Mouse (Mus musculus) cerebral cortex, adult 2 months (tissue): ENCODE data around the gene Ppp1r14d.

Experiments used
- WGBS: fragments of 180-500 bp; shearing (Covaris S2); methylation state at CpG from one replicate; pipeline ENCODE4 v1.1.7; 2018; 5-methylcytosine and 5-hydroxymethylcytosine counted together

The Ppp1r14d gene

DNA sequence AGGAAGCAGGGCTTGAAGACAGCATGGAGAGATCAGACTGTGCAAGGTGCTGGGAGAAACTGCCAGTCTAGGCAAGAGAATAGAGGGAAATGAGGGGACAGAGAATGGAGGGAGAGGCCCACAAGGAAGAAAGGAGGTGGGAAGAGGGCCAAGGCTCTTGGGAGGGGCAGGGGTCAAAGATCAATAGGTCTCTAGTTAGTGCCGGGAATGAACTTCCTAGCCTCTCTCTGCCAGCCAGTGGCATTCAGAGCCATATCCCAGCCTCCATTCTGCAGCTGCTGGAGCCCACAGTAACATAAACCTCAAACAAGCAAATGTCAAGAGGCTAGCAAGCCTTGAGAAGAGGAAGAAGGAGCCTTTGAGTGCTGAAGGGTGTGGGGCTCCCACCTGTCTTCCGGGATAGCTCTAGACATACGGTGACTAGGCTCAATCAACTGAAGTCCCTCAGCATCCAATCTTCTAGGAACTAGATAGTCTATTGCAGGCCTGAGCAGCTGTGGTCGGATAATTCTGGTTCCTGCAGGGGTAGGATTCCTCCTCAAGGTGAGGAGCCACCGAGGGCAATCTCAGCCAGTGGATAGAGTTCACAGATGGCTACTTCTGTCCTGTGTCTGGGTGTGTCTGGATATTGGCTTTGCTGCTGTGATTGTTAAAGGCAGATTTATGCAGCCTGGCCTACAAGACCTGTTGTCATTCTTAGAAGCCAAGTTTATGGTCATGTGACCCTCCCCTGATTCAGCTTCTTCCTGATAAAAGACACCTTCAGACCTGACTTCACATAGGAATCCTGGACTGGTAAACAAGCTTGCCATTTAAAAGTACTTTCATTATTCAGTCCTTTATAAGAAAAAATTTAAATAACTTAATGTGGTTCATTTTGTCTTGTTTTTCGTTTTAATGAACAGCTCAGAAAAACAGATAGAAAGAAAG, at the start of gene Ppp1r14d:
Gene Ppp1r14d (minus strand): TSS at position 132 of the 930 bp plus-strand sequence.
- 83% methylated on average over 6 of the region's 6 CpGs for WGBS

DNA sequence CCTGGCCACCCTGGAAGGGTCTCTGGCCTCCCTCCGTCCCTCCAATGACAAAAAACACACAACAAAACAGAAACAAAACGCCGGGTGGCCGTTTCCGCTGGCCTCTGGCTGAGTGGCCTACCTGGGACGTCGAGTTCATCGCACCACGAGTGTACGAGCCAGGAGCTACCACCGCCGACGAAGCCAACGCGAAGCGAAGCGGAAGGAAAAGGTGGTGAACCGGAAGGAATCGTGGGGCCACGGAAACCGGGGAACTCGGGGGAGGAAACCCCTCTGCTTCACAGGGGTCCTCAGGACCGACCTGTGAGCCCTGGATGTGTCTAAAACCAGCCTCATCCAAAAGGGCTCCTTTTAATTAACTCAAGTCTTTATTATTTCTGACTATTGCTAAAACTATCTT, 48.1 kb upstream of the Ppp1r14d start:
- WGBS: 91% methylated on average over 23 of the region's 23 CpGs

DNA sequence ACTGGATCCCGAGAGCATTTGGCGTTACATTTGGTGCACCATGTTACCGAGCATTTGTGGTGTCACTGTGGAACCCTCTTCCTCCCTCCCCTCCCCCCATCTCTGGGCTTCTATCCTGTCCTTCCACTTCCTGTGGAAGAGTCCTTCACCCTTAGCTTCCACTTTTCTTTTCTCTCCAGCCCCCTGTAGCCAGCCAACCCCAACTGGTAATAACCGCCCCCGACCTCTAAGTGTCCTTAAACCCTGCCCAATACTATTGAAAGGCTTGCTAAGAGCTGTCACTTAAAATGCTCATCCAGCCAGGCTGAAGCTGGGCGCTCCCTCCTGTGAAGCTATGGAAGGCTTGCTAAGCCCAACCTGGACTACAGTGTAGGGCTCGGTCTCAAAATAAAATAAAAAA, 47.2 kb upstream of the Ppp1r14d start:
- WGBS: 82% methylated on average over 7 of the region's 7 CpGs

GRCm38 (mm10) chr2:119274126-119274525, 44.4 kb upstream of the Ppp1r14d start:
- WGBS: 55% methylated on average over 1 of the region's 1 CpGs

- WGBS: 2% methylated on average over 49 of the region's 49 CpGs
Observed at GRCm38 (mm10) chr2:119270643-119271331, 41.1 kb upstream of the Ppp1r14d start, which contains the start of gene Rhov. Gene Rhov (minus strand): TSS chr2:119271272.

GRCm38 (mm10) chr2:119270286-119270642, 40.6 kb upstream of the Ppp1r14d start:
- WGBS: 57% methylated on average over 9 of the region's 9 CpGs

DNA sequence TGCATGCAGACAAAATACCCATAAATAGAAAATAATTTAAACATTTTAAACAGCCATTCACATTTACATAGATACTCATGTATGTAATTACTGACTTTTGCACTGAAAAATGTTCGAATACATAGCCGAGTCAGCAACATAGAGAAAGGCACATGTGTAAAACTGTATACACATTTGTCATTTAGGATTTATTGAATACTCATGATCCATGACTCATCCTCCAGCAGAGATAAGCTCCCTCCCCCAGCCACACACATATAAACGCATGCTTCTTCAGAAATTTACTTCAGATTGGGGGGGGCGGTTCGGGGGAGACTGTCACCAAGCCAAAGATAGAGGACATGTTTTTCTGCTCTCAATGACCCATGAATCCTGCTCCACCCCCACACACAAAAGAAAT, 34.1 kb upstream of the Ppp1r14d start:
- WGBS: 73% methylated on average over 5 of the region's 5 CpGs

- WGBS: 54% methylated on average over 8 of the region's 8 CpGs
Observed at GRCm38 (mm10) chr2:119262978-119263377, 33.3 kb upstream of the Ppp1r14d start.

GRCm38 (mm10) chr2:119261326-119261725, 31.6 kb upstream of the Ppp1r14d start:
- WGBS: 64% methylated on average over 2 of the region's 2 CpGs

GRCm38 (mm10) chr2:119260518-119260917, 30.8 kb upstream of the Ppp1r14d start:
- WGBS: 75% methylated on average over 1 of the region's 1 CpGs

- WGBS: 19% methylated on average over 7 of the region's 7 CpGs
Observed at GRCm38 (mm10) chr2:119254976-119255375, 25.3 kb upstream of the Ppp1r14d start.

DNA sequence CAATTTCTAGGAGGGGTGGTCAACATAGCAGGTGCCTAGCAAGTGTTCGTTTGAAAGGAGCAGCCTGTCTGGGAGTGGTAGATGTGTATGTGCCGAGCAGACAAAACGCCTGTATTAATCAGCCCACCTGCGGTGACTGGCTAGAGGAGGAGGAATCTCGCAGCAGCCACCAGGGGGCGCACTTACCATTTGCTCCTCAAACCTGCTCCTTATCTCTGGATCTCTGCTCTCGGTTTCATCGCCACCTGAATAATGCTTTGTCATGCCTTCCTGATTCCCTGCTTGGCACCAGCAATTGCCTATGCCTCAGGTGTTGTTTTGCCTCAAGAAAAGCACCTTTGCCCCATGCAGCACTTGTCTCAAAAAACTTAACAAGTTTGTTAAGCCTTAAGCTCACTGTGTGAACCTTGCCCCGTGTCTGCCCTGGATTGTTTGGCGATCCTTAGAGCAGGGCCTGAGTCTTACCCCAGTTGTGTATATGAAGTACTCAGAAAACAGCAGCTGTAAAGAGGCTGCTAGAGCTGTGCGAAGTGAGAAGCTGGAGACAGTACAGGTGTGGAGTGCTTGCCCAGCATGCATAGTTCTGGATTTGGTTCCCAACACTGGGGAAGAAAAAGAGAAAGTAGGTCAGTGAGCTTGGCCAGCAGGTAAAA, 21.2 kb upstream of the Ppp1r14d start:
- WGBS: 17% methylated on average over 11 of the region's 11 CpGs

GRCm38 (mm10) chr2:119250377-119250776, 20.7 kb upstream of the Ppp1r14d start:
- WGBS: 53% methylated on average over 5 of the region's 5 CpGs

DNA sequence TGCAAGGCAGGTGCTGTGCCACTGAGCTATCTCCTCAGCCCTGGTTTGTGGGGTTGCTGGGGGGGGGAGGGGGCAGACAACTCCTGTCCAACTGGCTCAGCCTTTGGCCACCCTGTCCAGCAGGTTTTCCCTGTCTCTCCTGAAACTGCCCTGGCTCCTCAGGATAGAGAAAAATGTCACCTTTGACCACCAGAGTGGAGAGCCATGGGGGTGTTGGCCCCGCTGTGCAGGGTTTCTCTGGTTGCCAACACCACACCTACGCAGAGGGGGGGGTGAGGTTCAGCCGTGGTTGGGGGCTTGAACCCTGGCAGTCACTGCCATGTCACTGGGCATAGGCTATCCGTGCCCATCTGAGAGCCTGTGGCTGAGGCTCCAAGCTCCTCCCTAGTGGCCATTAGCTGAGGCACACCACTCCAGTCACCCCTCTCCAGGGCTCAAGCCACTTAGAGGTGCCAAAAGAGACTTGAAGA, 19.9 kb upstream of the Ppp1r14d start:
- 82% methylated on average over 4 of the region's 4 CpGs for WGBS

GRCm38 (mm10) chr2:119247904-119248303, 18.2 kb upstream of the Ppp1r14d start:
- WGBS: 70% methylated on average over 9 of the region's 9 CpGs

DNA sequence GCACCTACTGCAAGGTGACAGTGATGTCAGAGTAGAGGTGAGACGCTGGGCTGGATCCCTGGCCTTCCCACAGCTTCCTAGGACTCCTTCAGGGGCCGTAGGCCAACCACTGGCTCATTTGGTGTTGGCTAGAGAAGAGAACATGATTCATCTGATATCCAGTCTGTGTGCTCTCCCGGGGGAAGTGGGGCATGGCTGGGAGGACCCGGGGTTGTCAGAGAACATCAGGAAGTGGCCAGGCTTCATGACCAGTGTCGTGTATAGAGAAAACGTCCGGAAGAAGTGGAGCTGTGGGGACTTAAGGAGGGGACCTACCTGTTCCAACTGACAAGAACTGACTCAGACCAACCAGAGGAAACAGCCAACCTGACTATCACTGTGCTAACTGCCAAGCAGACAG, 15.5 kb upstream of the Ppp1r14d start:
- 77% methylated on average over 7 of the region's 7 CpGs for WGBS

- WGBS: 73% methylated on average over 9 of the region's 9 CpGs
Observed at GRCm38 (mm10) chr2:119242548-119242947, 12.8 kb upstream of the Ppp1r14d start.

DNA sequence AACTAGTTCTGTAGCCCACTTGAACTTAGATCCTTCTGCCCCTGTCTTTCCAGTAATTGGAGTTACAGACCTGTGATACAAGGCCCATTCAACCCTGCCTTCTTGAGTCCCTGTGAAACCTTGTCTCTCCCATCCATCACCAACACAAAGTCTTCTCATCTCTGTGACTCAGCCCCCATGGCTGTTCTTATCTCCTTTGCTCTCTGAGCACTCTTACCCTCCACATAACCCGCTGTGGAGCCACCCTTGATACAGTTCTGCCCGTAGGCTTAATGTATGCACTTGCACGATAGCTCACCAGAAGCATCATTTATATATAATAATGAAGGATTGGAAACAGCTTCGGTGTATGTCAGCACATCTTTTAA, 11.1 kb upstream of the Ppp1r14d start:
- WGBS: 92% methylated on average over 4 of the region's 4 CpGs

- 83% methylated on average over 4 of the region's 4 CpGs for WGBS
Observed at GRCm38 (mm10) chr2:119240075-119240818, 10.5 kb upstream of the Ppp1r14d start.

- 83% methylated on average over 2 of the region's 2 CpGs for WGBS
Observed at GRCm38 (mm10) chr2:119238671-119239070, 9.0 kb upstream of the Ppp1r14d start.

- 6% methylated on average over 31 of the region's 31 CpGs for WGBS
Observed at GRCm38 (mm10) chr2:119237871-119238220, 8.1 kb upstream of the Ppp1r14d start.
